Mouse (Mus musculus): ENCODE results near the gene Ly6g6c.

Gene Ly6g6c

GRCm38 (mm10) chr17:35055691-35056495, 9.3 kb upstream of the Ly6g6c start:
- no peak for DNase-seq (ENCODE audit: low read depth, low spot score)

GRCm38 (mm10) chr17:35057090-35057489, 8.1 kb upstream of the Ly6g6c start:
- DNase-seq (ENCODE audit: low read depth, low spot score): no peak

- DNase-seq (ENCODE audit: low read depth, low spot score): no peak
Measured at GRCm38 (mm10) chr17:35058316-35058715, 6.9 kb upstream of the Ly6g6c start.

GRCm38 (mm10) chr17:35058911-35059892, 6.0 kb upstream of the Ly6g6c start, which contains the start of gene Ddah2:
Gene Ddah2 (plus strand): TSS chr17:35059035.
- peak; percentile 84 for DNase-seq (ENCODE audit: low read depth, low spot score)

GRCm38 (mm10) chr17:35060071-35060470, 5.1 kb upstream of the Ly6g6c start:
- DNase-seq (ENCODE audit: low read depth, low spot score): no peak

GRCm38 (mm10) chr17:35060737-35061297, 4.4 kb upstream of the Ly6g6c start:
- no peak for DNase-seq (ENCODE audit: low read depth, low spot score)

- DNase-seq (ENCODE audit: low read depth, low spot score): no peak
Measured at GRCm38 (mm10) chr17:35061299-35061698, 3.9 kb upstream of the Ly6g6c start.

GRCm38 (mm10) chr17:35063466-35063865, 1.7 kb upstream of the Ly6g6c start:
- no peak for DNase-seq (ENCODE audit: low read depth, low spot score)

- DNase-seq (ENCODE audit: low read depth, low spot score): no peak
Measured at GRCm38 (mm10) chr17:35064378-35064877, 760 bp upstream of the Ly6g6c start.

- DNase-seq (ENCODE audit: low read depth, low spot score): no peak
Measured at GRCm38 (mm10) chr17:35066084-35066483, 896 bp downstream of the Ly6g6c start, which contains the start of gene Mpig6b. Gene Mpig6b (minus strand): TSS chr17:35066184.

GRCm38 (mm10) chr17:35068213-35068914, 3.2 kb downstream of the Ly6g6c start:
- peak; percentile 31 for DNase-seq (ENCODE audit: low read depth, low spot score)

- no peak for DNase-seq (ENCODE audit: low read depth, low spot score)
Measured at GRCm38 (mm10) chr17:35070556-35071229, 5.5 kb downstream of the Ly6g6c start.

- DNase-seq (ENCODE audit: low read depth, low spot score): no peak
Measured at GRCm38 (mm10) chr17:35071454-35071853, 6.3 kb downstream of the Ly6g6c start.

GRCm38 (mm10) chr17:35074097-35074496, 8.9 kb downstream of the Ly6g6c start:
- peak; percentile 31 for DNase-seq (ENCODE audit: low read depth, low spot score)

GRCm38 (mm10) chr17:35076507-35077176, 11.5 kb downstream of the Ly6g6c start, which contains the start of gene Ly6g6e:
Gene Ly6g6e (plus strand): TSS chr17:35076902.
- DNase-seq (ENCODE audit: low read depth, low spot score): no peak

- no peak for DNase-seq (ENCODE audit: low read depth, low spot score)
Measured at GRCm38 (mm10) chr17:35077285-35077684, 12.1 kb downstream of the Ly6g6c start.

- DNase-seq (ENCODE audit: low read depth, low spot score): no peak
Measured at GRCm38 (mm10) chr17:35077786-35078233, 12.6 kb downstream of the Ly6g6c start, which contains the start of gene Ly6g6d. Gene Ly6g6d (minus strand): TSS chr17:35078065.

- no peak for DNase-seq (ENCODE audit: low read depth, low spot score)
Measured at GRCm38 (mm10) chr17:35079778-35080177, 14.6 kb downstream of the Ly6g6c start.

GRCm38 (mm10) chr17:35080248-35080647, 15.1 kb downstream of the Ly6g6c start:
- DNase-seq (ENCODE audit: low read depth, low spot score): no peak

GRCm38 (mm10) chr17:35080710-35081109, 15.5 kb downstream of the Ly6g6c start:
- no peak for DNase-seq (ENCODE audit: low read depth, low spot score)

Measured in CD4-positive helper T cell, adult 2 months (primary cell).